Mouse (Mus musculus) intestine, postnatal 0 days (tissue): ENCODE results near the gene Klk11. TPM values are rescaled to one million over a fixed set of nuclear protein-coding genes. Genes with fewer than 3 reads are reported as not detected.

Source experiments
- ATAC-seq: fragments of 200-750 bp; cut with Nextera tagmentation; 2 replicates; pipeline ENCODE4 v1.8.0; 2017; ENCODE audit warnings: mild to moderate bottlenecking, moderate TSS enrichment, moderate library complexity
- H3K27ac ChIP-seq: fragments of 300-500 bp; sonication (generic); 2 replicates; pipeline ENCODE4 v1.5.1; 2014; ENCODE audit warnings: mild to moderate bottlenecking, low read depth, low read length, moderate library complexity
- H3K27me3 ChIP-seq: fragments of 300-500 bp; sonication (generic); replicated peaks from 2 replicates; pipeline ENCODE4 v1.6.1; 2014; ENCODE audit warnings: low read length, mixed read lengths; ENCODE audit not compliant: control insufficient read depth, insufficient read depth
- H3K36me3 ChIP-seq: fragments of 300-500 bp; sonication (generic); 2 replicates; pipeline ENCODE4 v1.6.1; 2014; ENCODE audit warnings: mild to moderate bottlenecking, moderate library complexity; ENCODE audit not compliant: control insufficient read depth, insufficient read depth
- H3K4me1 ChIP-seq: fragments of 300-500 bp; sonication (generic); replicated peaks from 2 replicates; pipeline ENCODE4 v1.6.1; 2014; ENCODE audit warnings: antibody characterized with exemption, low read length, mixed read lengths; ENCODE audit not compliant: control insufficient read depth, insufficient read depth
- H3K4me2 ChIP-seq: fragments of 300-500 bp; sonication (generic); replicated peaks from 2 replicates; pipeline ENCODE4 v1.6.1; 2014; ENCODE audit warnings: low read depth, mild to moderate bottlenecking, moderate library complexity
- H3K4me3 ChIP-seq: fragments of 300-500 bp; sonication (generic); 2 replicates; pipeline ENCODE4 v1.5.1; 2014; ENCODE audit warnings: low read depth, low read length
- H3K9ac ChIP-seq: fragments of 300-500 bp; sonication (generic); 2 replicates; pipeline ENCODE4 v1.6.1; 2014; ENCODE audit warnings: mild to moderate bottlenecking, low read depth, low read length
- H3K9me3 ChIP-seq: fragments of 300-500 bp; sonication (generic); 2 replicates; pipeline ENCODE4 v1.6.1; 2016; ENCODE audit warnings: mixed run types; ENCODE audit not compliant: control insufficient read depth
- CTCF ChIP-seq: sonication (generic); IDR thresholded peaks from 2 replicates; pipeline ENCODE4 v1.5.1; 2016; ENCODE audit warnings: low read depth, mild to moderate bottlenecking, control low read depth, antibody characterized with exemption, moderate library complexity
- WGBS: fragments of 180-500 bp; shearing (Covaris S2); extraction: QIAGEN DNeasy Blood & Tissue Kit; methylation state at CpG from one replicate; pipeline ENCODE4 v1.1.7; 2014; 5-methylcytosine and 5-hydroxymethylcytosine counted together
- polyA plus RNA-seq: library from polyadenylated mRNA; unstranded; fragments of >200 nt; fragmentation: Nextera tagmentation; extraction: Ambion mirVana; gene quantifications from 2 replicates; pipeline ENCODE4 v1.2.1, GENCODE M21; 2015

The Klk11 gene
- polyA plus RNA-seq: 0.21 TPM in 1 of 2 replicates, not detected in the other

DNA sequence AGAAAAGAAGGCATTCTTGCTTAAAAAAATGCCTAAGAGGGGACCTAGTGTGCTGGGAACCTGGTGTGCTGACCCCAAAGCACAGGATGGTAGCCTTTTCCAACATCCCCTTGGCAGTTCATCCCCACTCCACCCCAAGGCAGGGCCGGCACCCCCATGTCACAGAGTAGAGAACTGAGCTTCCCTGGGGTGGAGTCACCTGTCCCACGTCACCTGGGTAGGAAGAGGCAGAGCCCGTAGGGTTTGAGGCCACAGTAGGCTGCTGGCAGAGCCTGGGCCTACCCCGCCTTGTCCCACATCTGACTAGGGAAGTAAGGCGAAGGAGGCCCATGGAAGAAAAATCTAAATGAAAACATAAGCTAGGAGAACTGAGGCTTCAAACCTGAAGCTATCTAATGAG lies at the start of gene Klk11:
Gene Klk11 (plus strand): TSS at position 241 of the 400 bp plus-strand sequence.
- Histone ChIP-seq H3K9ac (no peak within 1 kb of the TSS), H3K27me3 (no peaks in the 10 kb centered on the region), H3K9me3 (no peaks in the 10 kb centered on the region), H3K4me3 (no peak within 1 kb of the TSS), H3K27ac (no peak within 1 kb of the TSS), H3K36me3 (no peaks in the 10 kb centered on the region), H3K4me1 (no peaks in the 10 kb centered on the region), H3K4me2 (no peak within 1 kb of the TSS)
- WGBS: 83% methylated on average over 5 of the region's 5 CpGs
- ATAC-seq: no peak
- TF ChIP-seq CTCF: no peak

DNA sequence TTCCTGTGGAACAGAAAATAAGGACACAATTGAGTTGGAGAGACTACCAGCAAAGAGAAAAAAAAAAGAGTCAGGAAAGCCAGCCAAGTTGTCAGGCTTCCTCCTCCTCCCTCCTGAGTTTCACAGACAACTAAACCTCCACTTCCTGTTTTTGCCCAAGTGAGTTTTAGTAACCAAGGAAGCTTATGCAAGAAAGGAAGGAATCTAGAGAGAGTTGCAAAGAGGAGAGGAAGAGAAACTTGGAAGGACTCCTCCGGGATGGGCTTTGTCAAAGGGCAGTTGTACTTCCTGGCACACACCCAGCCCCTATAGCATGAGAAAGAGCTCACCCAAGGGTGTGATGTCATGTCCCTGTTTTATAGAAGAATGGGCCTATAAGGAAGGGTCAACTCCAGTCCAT lies 26.6 kb upstream of the Klk11 start:
- WGBS: 52% methylated on average over 1 of the region's 1 CpGs
- no peak for TF ChIP-seq CTCF
- Histone ChIP-seq H3K27ac (no peak overlapping the region), H3K9me3 (no peaks in the 10 kb centered on the region), H3K4me3 (no peak overlapping the region), H3K36me3 (no peaks in the 10 kb centered on the region), H3K4me1 (no peaks in the 10 kb centered on the region), H3K4me2 (no peak overlapping the region), H3K9ac (no peak overlapping the region), H3K27me3 (no peaks in the 10 kb centered on the region)
- ATAC-seq: no peak

DNA sequence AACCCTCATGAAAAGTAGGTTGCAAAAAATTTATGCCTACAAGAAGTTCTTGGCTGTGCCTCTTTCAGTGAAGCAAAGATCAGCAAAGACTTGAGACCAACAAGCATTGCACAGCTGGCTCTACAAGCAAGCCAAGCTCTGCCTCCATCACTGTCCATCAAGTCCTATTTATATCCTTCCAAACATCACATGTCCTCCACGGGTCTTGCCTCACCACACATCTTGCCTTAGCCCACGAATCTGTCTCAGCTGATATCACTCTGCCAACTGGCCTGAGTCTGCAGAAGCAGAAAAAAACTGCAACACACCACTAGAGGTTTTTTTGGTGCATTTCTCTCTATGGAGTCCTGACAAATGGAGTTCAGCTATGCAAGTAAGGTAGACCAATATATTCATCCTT lies 21.6 kb upstream of the Klk11 start:
- no peak for TF ChIP-seq CTCF
- Histone ChIP-seq H3K9ac (no peak overlapping the region), H3K27ac (no peak overlapping the region), H3K27me3 (no peaks in the 10 kb centered on the region), H3K4me3 (no peak overlapping the region), H3K36me3 (no peaks in the 10 kb centered on the region), H3K4me2 (no peak overlapping the region), H3K4me1 (no peaks in the 10 kb centered on the region), H3K9me3 (no peaks in the 10 kb centered on the region)
- WGBS: 66% methylated on average over 2 of the region's 2 CpGs
- ATAC-seq: no peak

DNA sequence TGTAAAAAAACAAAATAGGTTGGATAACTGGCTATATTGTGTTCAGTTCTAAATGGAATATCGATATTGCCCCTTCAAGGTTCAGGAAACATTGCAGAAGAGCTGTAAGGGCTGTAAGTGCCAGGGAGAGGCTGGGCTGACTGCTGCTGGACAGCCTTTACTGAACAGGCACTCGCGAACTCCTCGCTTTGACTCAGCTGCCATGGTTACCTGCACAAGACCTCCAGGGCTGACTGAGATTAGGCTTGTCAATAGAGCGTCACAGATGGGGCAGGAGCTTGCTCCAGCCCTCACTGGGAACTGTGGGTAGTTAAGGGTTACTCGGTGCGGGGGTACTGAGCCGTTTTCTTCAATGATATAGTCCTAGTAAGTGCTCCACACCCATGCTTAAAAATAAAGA lies 7.9 kb upstream of the Klk11 start:
- Histone ChIP-seq H3K9me3 (no peaks in the 10 kb centered on the region), H3K9ac (no peak overlapping the region), H3K36me3 (no peaks in the 10 kb centered on the region), H3K4me2 (no peak overlapping the region), H3K27ac (no peak overlapping the region), H3K4me3 (no peak overlapping the region), H3K27me3 (no peaks in the 10 kb centered on the region), H3K4me1 (no peaks in the 10 kb centered on the region)
- TF ChIP-seq CTCF: no peak
- 29% methylated on average over 8 of the region's 8 CpGs for WGBS
- no peak for ATAC-seq

DNA sequence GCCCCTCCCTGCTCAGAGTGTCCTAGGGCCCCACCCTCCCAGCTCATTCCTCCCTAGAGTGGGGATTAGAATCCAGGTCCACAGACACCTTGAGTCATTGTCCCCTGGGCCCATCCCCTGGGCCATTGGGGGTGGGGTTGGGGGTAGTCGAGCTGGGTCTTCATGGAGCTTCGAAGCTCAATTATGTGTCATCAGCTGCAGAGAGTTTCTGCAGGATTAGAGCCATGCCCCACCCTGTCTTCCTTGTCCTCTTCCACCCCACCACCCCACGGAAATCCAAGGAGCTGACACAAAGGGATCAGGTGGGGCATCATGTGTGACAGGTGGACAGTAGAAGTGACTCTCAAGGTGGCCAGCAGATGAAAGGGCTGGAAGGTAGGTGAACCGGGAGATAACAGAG lies 5.8 kb upstream of the Klk11 start, which contains the start of gene Klk12:
Gene Klk12 (plus strand): TSS at position 301 of the 400 bp plus-strand sequence.
- no peak within 1 kb of the TSS for H3K27ac ChIP-seq
- 70% methylated on average over 4 of the region's 4 CpGs for WGBS
- no peak within 1 kb of the TSS for H3K4me3 ChIP-seq
- no peaks in the 10 kb centered on the region for H3K27me3 ChIP-seq
- no peak for TF ChIP-seq CTCF
- H3K36me3 ChIP-seq: no peaks in the 10 kb centered on the region
- ATAC-seq: no peak
- H3K9me3 ChIP-seq: no peaks in the 10 kb centered on the region
- no peak within 1 kb of the TSS for H3K4me2 ChIP-seq
- no peaks in the 10 kb centered on the region for H3K4me1 ChIP-seq
- H3K9ac ChIP-seq: no peak within 1 kb of the TSS

DNA sequence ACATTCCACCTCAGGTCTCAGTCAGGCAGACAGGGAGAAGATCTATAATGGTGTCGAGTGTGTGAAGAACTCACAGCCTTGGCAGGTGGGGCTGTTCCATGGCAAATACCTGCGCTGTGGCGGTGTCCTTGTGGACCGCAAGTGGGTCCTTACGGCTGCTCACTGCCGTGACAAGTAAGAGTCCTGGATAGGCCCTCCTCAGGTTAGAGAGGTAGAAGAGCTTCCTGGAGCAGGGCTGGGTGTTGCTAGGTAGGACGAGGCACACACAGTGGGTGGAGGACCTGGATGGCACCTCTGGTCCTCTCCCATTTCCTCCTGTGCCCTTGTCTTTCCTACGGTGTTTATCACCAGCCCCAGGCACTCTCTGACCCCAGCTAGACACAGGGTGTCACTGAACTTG lies 4.8 kb upstream of the Klk11 start:
- H3K36me3 ChIP-seq: no peaks in the 10 kb centered on the region
- WGBS: 89% methylated on average over 8 of the region's 8 CpGs
- no peak for TF ChIP-seq CTCF
- no peak overlapping the region for H3K4me2 ChIP-seq
- no peaks in the 10 kb centered on the region for H3K4me1 ChIP-seq
- no peaks in the 10 kb centered on the region for H3K27me3 ChIP-seq
- no peak overlapping the region for H3K4me3 ChIP-seq
- H3K9me3 ChIP-seq: no peaks in the 10 kb centered on the region
- no peak for ATAC-seq
- no peak overlapping the region for H3K9ac ChIP-seq
- H3K27ac ChIP-seq: no peak overlapping the region

DNA sequence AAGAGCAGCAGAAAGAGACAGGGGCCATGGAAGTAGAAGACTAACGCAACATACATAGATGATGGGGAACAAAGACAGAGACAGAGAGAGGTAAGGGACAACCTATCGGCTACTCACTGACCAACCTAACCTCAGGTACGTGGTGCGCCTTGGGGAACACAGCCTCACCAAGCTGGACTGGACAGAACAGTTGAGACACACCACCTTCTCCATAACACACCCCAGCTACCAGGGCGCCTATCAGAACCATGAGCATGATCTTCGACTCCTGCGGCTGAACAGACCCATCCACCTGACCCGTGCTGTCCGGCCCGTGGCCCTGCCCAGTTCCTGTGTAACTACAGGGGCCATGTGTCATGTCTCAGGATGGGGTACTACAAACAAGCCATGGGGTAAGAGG lies 3.7 kb upstream of the Klk11 start:
- H3K27me3 ChIP-seq: no peaks in the 10 kb centered on the region
- no peaks in the 10 kb centered on the region for H3K36me3 ChIP-seq
- H3K27ac ChIP-seq: no peak overlapping the region
- TF ChIP-seq CTCF: no peak
- WGBS: 95% methylated on average over 10 of the region's 10 CpGs
- H3K9me3 ChIP-seq: no peaks in the 10 kb centered on the region
- no peak overlapping the region for H3K4me3 ChIP-seq
- H3K9ac ChIP-seq: no peak overlapping the region
- no peak for ATAC-seq
- H3K4me2 ChIP-seq: no peak overlapping the region
- no peaks in the 10 kb centered on the region for H3K4me1 ChIP-seq
